Mouse (Mus musculus) hindbrain, embryonic 11.5 days (tissue): ENCODE data around the gene Inpp1. TPM values are rescaled to one million over a fixed set of nuclear protein-coding genes. Genes with fewer than 3 reads are reported as not detected.
A peak's percentile ranks its signal among the peaks of the same experiment; 100 is the strongest.
"Not testable (repeated sequence)": the region's sequence is repeated elsewhere in the genome, so short reads cannot be mapped to it uniquely, and the experiment has no call there.

Source experiments
- ATAC-seq: fragments of 200-750 bp; cut with Nextera tagmentation; 2 replicates; pipeline ENCODE4 v1.8.0; 2017; ENCODE audit warnings: mild to moderate bottlenecking, moderate TSS enrichment, moderate library complexity; ENCODE audit not compliant: low FRiP score
- DNase-seq: peaks from one replicate; pipeline ENCODE4 v3.0.0-alpha.2; 2015; ENCODE audit warnings: low spot score
- H3K27ac ChIP-seq: fragments of 300-500 bp; sonication (generic); 2 replicates; pipeline ENCODE4 v1.5.1; 2014; ENCODE audit warnings: mild to moderate bottlenecking, low read depth, low read length
- H3K27me3 ChIP-seq: fragments of 300-500 bp; sonication (generic); 2 replicates; pipeline ENCODE4 v1.6.1; 2014; ENCODE audit warnings: mild to moderate bottlenecking, low read length, moderate library complexity, mixed read lengths; ENCODE audit not compliant: control insufficient read depth, insufficient read depth
- H3K36me3 ChIP-seq: fragments of 300-500 bp; sonication (generic); 2 replicates; pipeline ENCODE4 v1.6.1; 2014; ENCODE audit warnings: mild to moderate bottlenecking, low read length, moderate library complexity, mixed read lengths; ENCODE audit not compliant: control insufficient read depth, insufficient read depth
- H3K4me1 ChIP-seq: fragments of 300-500 bp; sonication (generic); replicated peaks from 2 replicates; pipeline ENCODE4 v1.6.1; 2014; ENCODE audit warnings: low read length, mixed read lengths; ENCODE audit not compliant: control insufficient read depth, insufficient read depth
- H3K4me2 ChIP-seq: fragments of 300-500 bp; sonication (generic); replicated peaks from 2 replicates; pipeline ENCODE4 v1.6.1; 2014; ENCODE audit warnings: mild to moderate bottlenecking, low read depth, low read length
- H3K4me3 ChIP-seq: fragments of 300-500 bp; sonication (generic); 2 replicates; pipeline ENCODE4 v1.5.1; 2014; ENCODE audit warnings: low read depth, low read length
- H3K9ac ChIP-seq: fragments of 300-500 bp; sonication (generic); 2 replicates; pipeline ENCODE4 v1.6.1; 2014; ENCODE audit warnings: low read depth, low read length
- H3K9me3 ChIP-seq: fragments of 300-500 bp; sonication (generic); 2 replicates; pipeline ENCODE4 v1.6.1; 2016; ENCODE audit warnings: low read length; ENCODE audit not compliant: control insufficient read depth
- WGBS: fragments of 180-500 bp; shearing (Covaris S2); extraction: QIAGEN DNeasy Blood & Tissue Kit; methylation state at CpG from one replicate; pipeline ENCODE4 v1.1.7; 2014; 5-methylcytosine and 5-hydroxymethylcytosine counted together
- polyA plus RNA-seq: library from polyadenylated mRNA; unstranded; fragments of >200 nt; fragmentation: Nextera tagmentation; extraction: Ambion mirVana; gene quantifications from 2 replicates; pipeline ENCODE4 v1.2.1, GENCODE M21; 2014

Inpp1 gene
- polyA plus RNA-seq: 12.4 and 12.9 TPM in 2 replicates

- Histone ChIP-seq H3K4me1 (no peaks in the 10 kb centered on the region; the same call in 1 of the 2 replicates), H3K27me3 (no peaks in the 10 kb centered on the region), H3K9me3 (no peaks in the 10 kb centered on the region), H3K4me2 (peak within 1 kb of the TSS; percentile 95), H3K4me3 (peak within 1 kb of the TSS; percentile 63), H3K27ac (peak within 1 kb of the TSS; percentile 33), H3K36me3 (no peaks in the 10 kb centered on the region), H3K9ac (peak within 1 kb of the TSS; percentile 85)
- DNase-seq (peak; percentile 72), ATAC-seq (peak; percentile 88)
- 1% methylated on average over 58 of the region's 59 CpGs for WGBS
These were observed at the start of gene Inpp1 for GRCm38 (mm10) chr1:52816910-52817812. Inpp1 (minus strand) TSS chr1:52817688.

GRCm38 (mm10) chr1:52866007-52866406 lies 48.5 kb upstream of the Inpp1 start:
- ATAC-seq: no peak

GRCm38 (mm10) chr1:52864220-52864619 lies 46.7 kb upstream of the Inpp1 start:
- Histone ChIP-seq H3K9me3 (no peaks in the 10 kb centered on the region), H3K9ac (no peak overlapping the region), H3K4me2 (no peak overlapping the region), H3K27me3 (no peaks in the 10 kb centered on the region), H3K27ac (no peak overlapping the region), H3K36me3 (no peaks in the 10 kb centered on the region), H3K4me1 (no peaks in the 10 kb centered on the region), H3K4me3 (no peak overlapping the region)
- WGBS: 100% methylated on average over 1 of the region's 1 CpGs
- DNase-seq (no peak), ATAC-seq (no peak)

More at GRCm38 (mm10) chr1:52866007-52866406, 48.5 kb upstream of the Inpp1 start:
- Histone ChIP-seq H3K9ac (no peak overlapping the region), H3K9me3 (no peaks in the 10 kb centered on the region), H3K27me3 (no peaks in the 10 kb centered on the region), H3K4me2 (no peak overlapping the region), H3K27ac (no peak overlapping the region), H3K4me1 (no peaks in the 10 kb centered on the region), H3K4me3 (no peak overlapping the region), H3K36me3 (no peaks in the 10 kb centered on the region)
- DNase-seq: no peak
- WGBS: 92% methylated on average over 3 of the region's 3 CpGs

GRCm38 (mm10) chr1:52855904-52856601 lies 38.6 kb upstream of the Inpp1 start:
- 88% methylated on average over 7 of the region's 7 CpGs for WGBS
- ATAC-seq: no peak
- no peaks in the 10 kb centered on the region for H3K36me3 ChIP-seq

GRCm38 (mm10) chr1:52854029-52854428 lies 36.5 kb upstream of the Inpp1 start:
- no CpG with 5 or more reads among the region's 1 CpGs for WGBS
- DNase-seq: peak; percentile 47
- H3K27ac ChIP-seq, H3K27me3 ChIP-seq, H3K4me3 ChIP-seq, H3K9ac ChIP-seq, H3K36me3 ChIP-seq, H3K4me2 ChIP-seq, H3K9me3 ChIP-seq, H3K4me1 ChIP-seq: not testable (repeated sequence)
- peak; percentile 43; the same call in 1 of the 2 replicates for ATAC-seq

More at GRCm38 (mm10) chr1:52855904-52856601, 38.6 kb upstream of the Inpp1 start:
- Histone ChIP-seq H3K9ac (no peak overlapping the region), H3K4me1 (no peaks in the 10 kb centered on the region), H3K4me3 (no peak overlapping the region), H3K27ac (no peak overlapping the region), H3K9me3 (no peaks in the 10 kb centered on the region), H3K4me2 (no peak overlapping the region), H3K27me3 (no peaks in the 10 kb centered on the region)
- no peak for DNase-seq

GRCm38 (mm10) chr1:52849422-52849821 lies 31.9 kb upstream of the Inpp1 start:
- WGBS: 76% methylated on average over 4 of the region's 4 CpGs
- Histone ChIP-seq H3K9me3 (no peaks in the 10 kb centered on the region), H3K4me3 (no peak overlapping the region), H3K27me3 (no peaks in the 10 kb centered on the region), H3K36me3 (no peaks in the 10 kb centered on the region), H3K9ac (no peak overlapping the region), H3K27ac (no peak overlapping the region), H3K4me2 (no peak overlapping the region), H3K4me1 (0 out of 2 replicates have a peak, but pooled peaks cover 2% of the 10 kb centered on the region)
- ATAC-seq (no peak), DNase-seq (no peak)

- no peaks in the 10 kb centered on the region for H3K9me3 ChIP-seq
- DNase-seq (no peak), ATAC-seq (no peak)
- H3K4me2 ChIP-seq: no peak overlapping the region
- H3K9ac ChIP-seq: no peak overlapping the region
- no peaks in the 10 kb centered on the region for H3K36me3 ChIP-seq
- 0 out of 2 replicates have a peak, but pooled peaks cover 2% of the 10 kb centered on the region for H3K4me1 ChIP-seq
- no peak overlapping the region for H3K27ac ChIP-seq
- WGBS: 82% methylated on average over 4 of the region's 4 CpGs
- H3K27me3 ChIP-seq: no peaks in the 10 kb centered on the region
- no peak overlapping the region for H3K4me3 ChIP-seq
These were observed 29.1 kb upstream of the Inpp1 start for GRCm38 (mm10) chr1:52846556-52846955.

- H3K9me3 ChIP-seq: no peaks in the 10 kb centered on the region
- DNase-seq (peak; percentile 98), ATAC-seq (peak; percentile 100)
- H3K4me1 ChIP-seq: 0 out of 2 replicates have a peak, but pooled peaks cover 2% of the 10 kb centered on the region
- no peaks in the 10 kb centered on the region for H3K36me3 ChIP-seq
- H3K27me3 ChIP-seq: no peaks in the 10 kb centered on the region
- H3K9ac ChIP-seq: peak within 1 kb of the TSS; percentile 70
- 0 out of 2 replicates have a peak within 1 kb of the TSS, but pooled peaks have one; percentile 20 for H3K27ac ChIP-seq
- WGBS: 4% methylated on average over 43 of the region's 45 CpGs
- peak within 1 kb of the TSS; percentile 46 for H3K4me2 ChIP-seq
- peak within 1 kb of the TSS; percentile 55 for H3K4me3 ChIP-seq
These were observed 27.5 kb upstream of the Inpp1 start, which contains the start of gene Hibch for GRCm38 (mm10) chr1:52844782-52845665. Hibch (plus strand) TSS chr1:52844929.
